Mouse (Mus musculus) splenic B cell, adult 2 months (primary cell): Measurements from ENCODE around the gene Vmn2r94.

Experiments
- DNase-seq: peaks from one replicate; pipeline ENCODE4 v3.0.0-alpha.2; 2011; ENCODE audit warnings: low read depth, low spot score
- H3K27me3 ChIP-seq: 2 replicates; pipeline ENCODE4 v1.6.1; 2012; ENCODE audit warnings: mild to moderate bottlenecking, low read length, moderate library complexity, mixed read lengths; ENCODE audit not compliant: control insufficient read depth, poor library complexity, insufficient read depth, severe bottlenecking
- H3K36me3 ChIP-seq: 2 replicates; pipeline ENCODE4 v1.6.1; 2012; ENCODE audit warnings: mild to moderate bottlenecking, low read length, moderate library complexity, mixed read lengths; ENCODE audit not compliant: control insufficient read depth, poor library complexity, insufficient read depth, severe bottlenecking

Vmn2r94 gene

DNA sequence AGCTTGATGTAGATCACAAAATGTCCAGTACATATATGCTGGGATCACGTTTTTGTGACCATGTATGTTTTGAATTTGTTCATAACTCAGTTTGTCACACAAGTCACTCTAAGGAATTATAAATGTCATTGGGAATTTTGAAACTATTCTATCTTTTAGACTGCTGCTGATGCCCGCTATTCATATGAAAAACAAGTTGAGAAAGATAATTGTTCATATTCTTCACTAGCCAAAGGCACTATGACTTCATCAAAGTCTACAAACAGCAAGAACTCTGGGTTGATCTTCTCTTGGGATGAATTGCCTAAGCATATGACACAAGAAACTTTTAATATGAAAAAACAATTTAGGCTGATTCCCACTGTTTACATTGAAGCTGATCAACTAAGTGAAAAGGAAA lies at the start of gene Vmn2r94:
TSS of gene Vmn2r94 (minus strand) at position 101 of the 400 bp plus-strand sequence.
- Histone ChIP-seq H3K27me3 (no peaks in the 10 kb centered on the region), H3K36me3 (no peaks in the 10 kb centered on the region)
- DNase-seq = no peak

DNA sequence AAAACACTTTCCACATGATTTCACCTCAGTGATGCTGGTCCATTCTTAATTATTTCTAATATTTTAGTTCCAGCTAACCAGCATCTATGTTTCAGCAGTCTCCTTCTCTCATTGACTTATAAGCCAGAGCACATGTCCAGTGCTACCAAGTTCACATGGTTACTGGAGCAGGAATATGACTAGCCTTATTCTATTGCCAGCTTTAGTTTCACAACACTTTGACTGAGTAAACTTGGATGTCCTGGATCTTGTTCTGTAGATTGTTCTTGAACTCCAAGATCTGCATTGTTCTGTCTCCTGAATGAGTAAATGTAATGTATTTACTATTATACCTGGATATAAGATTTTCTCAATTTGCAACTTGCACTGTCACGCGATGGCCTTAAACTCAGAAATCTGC lies 45.5 kb upstream of the Vmn2r94 start:
- DNase-seq = no peak
- Histone ChIP-seq H3K36me3 (no peaks in the 10 kb centered on the region), H3K27me3 (no peaks in the 10 kb centered on the region; the same call in 1 of the 2 replicates)

GRCm38 (mm10) chr17:18297799-18298198 lies 20.2 kb upstream of the Vmn2r94 start, which contains the start of gene Vmn2r93:
Gene Vmn2r93, plus strand, starts transcription at chr17:18298099.
- no peak for DNase-seq
- Histone ChIP-seq H3K36me3 (no peaks in the 10 kb centered on the region), H3K27me3 (no peaks in the 10 kb centered on the region)

DNA sequence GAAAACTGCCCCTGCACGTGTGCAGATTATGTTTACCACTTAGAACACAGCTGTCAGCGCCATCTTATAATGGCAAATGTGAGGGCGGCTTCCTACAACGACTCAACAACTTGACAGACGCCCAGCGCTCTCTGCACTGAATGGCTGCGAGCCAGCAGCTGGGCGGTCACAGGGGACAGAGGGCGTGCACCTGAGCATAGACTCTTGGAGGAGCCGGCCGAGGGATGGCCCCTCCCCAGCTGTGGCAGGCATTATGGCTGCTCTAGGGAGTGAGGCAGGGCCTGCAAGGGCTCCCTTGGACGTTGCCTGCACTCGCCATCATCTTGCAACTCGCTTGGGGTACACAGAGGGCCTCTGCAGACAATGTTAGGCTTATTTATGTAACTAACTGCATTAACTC lies 40.6 kb downstream of the Vmn2r94 start:
- Histone ChIP-seq H3K27me3 (no peaks in the 10 kb centered on the region), H3K36me3 (no peaks in the 10 kb centered on the region)
- no peak for DNase-seq

DNA sequence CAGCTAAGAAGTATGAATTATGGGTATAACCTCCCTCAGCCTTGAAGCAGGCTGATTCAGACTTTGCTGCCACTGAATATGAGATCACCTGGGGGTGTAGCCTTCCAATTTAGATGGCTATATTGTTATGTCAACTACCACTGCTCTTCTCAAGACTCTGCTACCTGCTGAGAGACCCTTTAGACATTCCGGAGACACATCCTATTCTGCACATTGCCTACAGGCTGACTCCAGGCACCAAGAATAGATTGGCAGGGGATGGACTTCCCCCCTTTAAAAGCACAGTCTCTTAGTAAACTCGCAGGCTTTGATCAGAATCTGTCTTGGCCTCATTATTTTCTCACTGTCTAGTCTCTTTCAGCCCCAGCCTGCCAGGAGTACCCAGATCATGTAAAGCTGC lies 45.6 kb downstream of the Vmn2r94 start:
- Histone ChIP-seq H3K27me3 (no peaks in the 10 kb centered on the region), H3K36me3 (no peaks in the 10 kb centered on the region)
- DNase-seq = no peak

DNA sequence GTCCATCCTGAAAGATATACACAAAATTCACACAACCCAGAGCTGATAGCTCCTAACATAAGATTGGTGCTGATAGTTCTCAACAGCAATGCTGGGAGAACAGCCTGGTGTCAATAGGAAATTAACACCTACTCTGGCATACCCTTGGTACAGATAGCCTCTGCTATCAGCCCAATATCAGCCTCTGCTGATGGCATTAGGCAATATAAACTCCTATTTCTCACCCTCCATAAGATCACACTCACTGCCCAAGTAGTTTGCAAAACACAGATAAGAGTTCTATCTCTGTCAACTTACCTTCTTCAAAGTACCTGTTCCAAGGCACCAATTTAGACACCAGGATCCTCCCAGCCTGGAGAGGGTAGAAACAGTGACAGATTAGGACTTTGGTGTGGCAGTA lies 56.3 kb downstream of the Vmn2r94 start:
- DNase-seq = no peak
- H3K27me3 ChIP-seq = no peaks in the 10 kb centered on the region
- H3K36me3 ChIP-seq = no peaks in the 10 kb centered on the region
